Mouse (Mus musculus) testis, adult 2 months (tissue): Measurements from ENCODE around the gene Znrf1.

Experiments
- CTCF ChIP-seq: fragments of 200-500 bp; IDR thresholded peaks from 2 replicates; pipeline ENCODE4 v1.5.1; 2012; ENCODE audit warnings: low read depth, mild to moderate bottlenecking, inconsistent platforms, low read length, moderate library complexity; ENCODE audit not compliant: control insufficient read depth, insufficient read depth, insufficient replicate concordance
- POLR2A ChIP-seq: fragments of 200-500 bp; IDR thresholded peaks from 2 replicates; pipeline ENCODE4 v1.6.1; 2012; ENCODE audit warnings: low read depth, mild to moderate bottlenecking, inconsistent platforms, low read length, moderate library complexity; ENCODE audit not compliant: control insufficient read depth

DNA sequence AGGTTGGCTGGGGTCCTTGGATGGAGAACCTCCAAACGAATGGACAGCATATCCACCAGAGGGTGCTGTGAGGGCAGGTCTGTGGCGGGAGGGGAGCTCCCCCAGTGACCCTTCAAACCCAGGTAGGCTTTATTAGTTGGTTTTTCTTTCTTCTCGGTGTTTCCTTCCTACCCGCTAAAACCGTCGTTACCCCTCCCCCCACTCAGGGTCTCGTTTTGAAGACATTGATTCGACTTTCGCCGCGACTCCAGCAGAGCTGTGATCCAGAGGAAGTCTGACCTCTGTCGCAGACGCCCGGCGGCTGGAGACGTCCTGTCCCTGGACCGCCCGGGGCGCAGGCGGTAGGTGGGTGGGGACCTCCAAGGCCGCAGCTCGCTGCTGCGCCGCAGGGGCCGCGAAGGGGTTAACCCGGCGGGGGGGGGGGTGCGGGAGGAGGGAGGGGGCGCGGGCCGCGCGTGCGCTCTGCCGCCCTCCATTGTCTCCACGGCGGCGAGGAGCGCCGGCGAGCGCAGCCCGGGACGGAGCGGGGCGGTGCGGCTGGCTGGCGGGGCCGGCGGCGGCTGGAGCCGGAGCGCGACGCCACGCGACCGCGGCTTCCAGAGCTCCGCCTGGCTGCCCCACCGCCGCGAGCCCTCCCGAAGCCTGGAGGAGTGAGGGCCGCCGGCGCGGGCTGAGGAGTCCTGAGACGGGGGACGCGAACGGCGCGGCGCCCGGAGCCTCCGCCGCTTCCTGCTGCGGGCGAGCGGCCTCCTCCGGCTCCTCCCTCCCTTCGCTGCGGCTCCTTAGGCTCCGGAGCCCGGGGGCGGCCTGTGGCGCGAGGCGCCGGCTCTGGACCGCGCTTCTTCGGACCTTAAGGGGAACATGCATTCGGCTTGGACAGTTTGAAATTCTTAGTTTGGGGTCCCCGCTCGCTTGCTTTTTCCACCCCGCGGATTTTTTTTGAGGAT is at the start of gene Znrf1:
- TF ChIP-seq CTCF: peak; percentile 36; the same call in 1 of the 2 replicates
- peak; percentile 80 for TF ChIP-seq POLR2A
